Mouse (Mus musculus): ENCODE results near the gene Cd55b.

DNA sequence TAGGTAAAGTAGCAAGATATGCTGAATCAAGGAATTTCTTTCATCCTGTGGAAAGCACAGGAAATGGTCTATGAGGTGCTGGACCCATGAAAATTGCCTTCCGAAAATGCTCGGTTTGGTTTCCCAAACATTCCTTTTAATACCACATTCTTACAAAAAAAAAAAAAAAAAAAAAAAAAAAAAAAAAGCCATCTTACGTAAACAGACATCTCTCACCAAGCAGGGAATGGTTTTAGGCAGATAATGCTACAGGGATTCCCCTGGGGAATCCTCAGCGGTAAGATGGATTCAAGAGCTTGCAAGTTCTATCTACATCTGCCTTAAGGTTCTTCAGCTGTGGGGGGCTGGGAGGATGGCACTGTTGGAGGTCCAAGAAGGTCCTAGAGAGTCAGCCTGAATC lies 47.3 kb upstream of the Cd55b start:
- no peak for TF ChIP-seq POLR2AphosphoS2 (IDR thresholded peaks at IDR 0.05; ENCODE audit: low read length)
- TF ChIP-seq MAFK (IDR thresholded peaks at IDR 0.05; ENCODE audit: borderline replicate concordance, low read depth, low read length) = no peak
- no peak for TF ChIP-seq CTCF (IDR thresholded peaks at IDR 0.05 in 2 of 3, conservative IDR thresholded peaks at IDR 0.05 in 1 of 3; ENCODE audit: control insufficient read depth in 1 of 3, insufficient read depth in 1 of 3, low read depth in 2 of 3, low read length in 3 of 3, poor library complexity in 1 of 3, severe bottlenecking in 1 of 3)

Measured in MEL (cell line).